Mouse (Mus musculus) CH12.LX (cell line): ENCODE measurements around the gene Olfr286. TPM values are rescaled to one million over a fixed set of nuclear protein-coding genes. Genes with fewer than 3 reads are reported as not detected.
A peak's percentile ranks its signal among the peaks of the same experiment; 100 is the strongest.

Source experiments
- DNase-seq: peaks from one replicate; pipeline ENCODE4 v3.0.0-alpha.2; 2013; ENCODE audit errors: extremely low read depth
- H3K27ac ChIP-seq: 2 replicates; pipeline ENCODE4 v1.5.1; 2012; ENCODE audit warnings: low read depth, mild to moderate bottlenecking, control low read depth, moderate library complexity; ENCODE audit not compliant: insufficient read depth
- H3K27me3 ChIP-seq: replicated peaks from 2 replicates; pipeline ENCODE3; 2012; ENCODE audit warnings: inconsistent platforms
- H3K36me3 ChIP-seq, 2 experiments: replicated peaks in 1 of 2; 2 replicates each; pipeline versions ENCODE3 to v1.6.1; 2012; ENCODE audit warnings: inconsistent platforms in 1 of 2, low read length in 1 of 2, mild to moderate bottlenecking in 1 of 2, mixed read lengths in 1 of 2, moderate library complexity in 1 of 2; ENCODE audit not compliant: control insufficient read depth in 1 of 2, insufficient read depth in 1 of 2
- H3K4me1 ChIP-seq, 2 experiments: 2 replicates each; pipeline ENCODE4 v1.6.1; 2012; ENCODE audit warnings: inconsistent platforms in 1 of 2, moderate library complexity in 1 of 2; ENCODE audit not compliant: insufficient read depth in 2 of 2, control insufficient read depth in 1 of 2
- H3K4me2 ChIP-seq: 2 replicates; pipeline ENCODE4 v1.6.1; 2012; ENCODE audit warnings: low read depth, mild to moderate bottlenecking, control low read depth; ENCODE audit not compliant: poor library complexity, insufficient read depth, severe bottlenecking
- H3K4me3 ChIP-seq, 3 experiments: fragments of 150-350 bp in 1 of 3; sonication (generic) in 1 of 3; replicated peaks in 1 of 3; 2 replicates each; pipeline versions ENCODE3 to v1.5.1; 2011 to 2012; ENCODE audit warnings: low read depth in 2 of 3, low read length in 2 of 3, mild to moderate bottlenecking in 2 of 3, moderate library complexity in 2 of 3, control low read depth in 1 of 3, improper control_type of control experiment in 1 of 3, inconsistent platforms in 1 of 3, mixed read lengths in 1 of 3; ENCODE audit not compliant: poor library complexity in 1 of 3
- H3K79me2 ChIP-seq: replicated peaks from 2 replicates; pipeline ENCODE4 v1.6.1; 2012; ENCODE audit warnings: mild to moderate bottlenecking, moderate library complexity; ENCODE audit not compliant: control insufficient read depth, poor library complexity, insufficient read depth, severe bottlenecking; ENCODE audit errors: extremely low read depth
- H3K9ac ChIP-seq: 2 replicates; pipeline ENCODE4 v1.6.1; 2012; ENCODE audit warnings: low read depth, mild to moderate bottlenecking, control low read depth, moderate library complexity; ENCODE audit not compliant: insufficient read depth
- H3K9me3 ChIP-seq: replicated peaks from 2 replicates; pipeline ENCODE3; 2012; ENCODE audit warnings: low read length, inconsistent platforms, mixed read lengths
- BHLHE40 ChIP-seq: IDR thresholded peaks from 2 replicates; pipeline ENCODE4 v1.6.1; 2011; ENCODE audit warnings: mild to moderate bottlenecking, low read depth, low read length, improper control_type of control experiment
- E2F4 ChIP-seq: IDR thresholded peaks from 2 replicates; pipeline ENCODE4 v1.6.1; 2011; ENCODE audit warnings: low read depth, low read length, improper control_type of control experiment; ENCODE audit not compliant: insufficient replicate concordance
- MYC ChIP-seq: IDR thresholded peaks from 2 replicates; pipeline ENCODE4 v1.6.1; 2011; ENCODE audit warnings: low read depth, mild to moderate bottlenecking, improper control_type of control experiment, low read length
- NRF1 ChIP-seq: IDR thresholded peaks from 2 replicates; pipeline ENCODE4 v1.6.1; 2014; ENCODE audit warnings: low read depth, mild to moderate bottlenecking, inconsistent platforms, low read length, improper control_type of control experiment, moderate library complexity
- PAX5 ChIP-seq: IDR thresholded peaks from 2 replicates; pipeline ENCODE4 v1.6.1; 2012; ENCODE audit warnings: low read length, inconsistent platforms, mixed read lengths
- POLR2A ChIP-seq: IDR thresholded peaks from 2 replicates; pipeline ENCODE4 v1.6.1; 2011; ENCODE audit warnings: low read depth, mild to moderate bottlenecking, improper control_type of control experiment, low read length
- POLR2AphosphoS2 ChIP-seq: IDR thresholded peaks from 2 replicates; pipeline ENCODE4 v1.6.1; 2011; ENCODE audit warnings: low read depth, low read length, improper control_type of control experiment
- RAD21 ChIP-seq: IDR thresholded peaks from 2 replicates; pipeline ENCODE4 v1.6.1; 2011; ENCODE audit warnings: low read depth, mild to moderate bottlenecking, low read length, improper control_type of control experiment, moderate library complexity
- RCOR1 ChIP-seq: conservative IDR thresholded peaks from 2 replicates; pipeline ENCODE4 v1.6.1; 2012; ENCODE audit warnings: low read depth, mild to moderate bottlenecking, inconsistent platforms, low read length, improper control_type of control experiment
- TCF12 ChIP-seq: IDR thresholded peaks from 2 replicates; pipeline ENCODE4 v1.6.1; 2014; ENCODE audit warnings: low read depth, mild to moderate bottlenecking, inconsistent platforms, low read length, improper control_type of control experiment
- UBTF ChIP-seq: IDR thresholded peaks from 2 replicates; pipeline ENCODE4 v1.6.1; 2012; ENCODE audit warnings: low read depth, mild to moderate bottlenecking, inconsistent platforms, low read length, improper control_type of control experiment, moderate library complexity
- USF1 ChIP-seq: IDR thresholded peaks from 2 replicates; pipeline ENCODE4 v1.6.1; 2014; ENCODE audit warnings: low read depth, mild to moderate bottlenecking, inconsistent platforms, low read length, improper control_type of control experiment
- ZMIZ1 ChIP-seq: IDR thresholded peaks from 2 replicates; pipeline ENCODE4 v1.6.1; 2012; ENCODE audit warnings: low read depth, mild to moderate bottlenecking, inconsistent platforms, low read length, improper control_type of control experiment
- dilution Hi-C: fragments of 300-500 bp; cut with MboI; formaldehyde crosslinking; loops from 2 replicates; pipeline ENCODE4 v1.14.3; 2020; ENCODE audit warnings: low sequenced_read_pairs; ENCODE audit not compliant: extremely low pct_unique_long_range_greater_than_20kb, extremely low pct_ligation_motif_present
- in situ Hi-C: fragments of 300-500 bp; cut with MboI; formaldehyde crosslinking; loops from 3 replicates; pipeline ENCODE4 v1.14.3; 2019; ENCODE audit warnings: low sequenced_read_pairs, low pct_ligation_motif_present, low pct_unique_long_range_greater_than_20kb, mixed read lengths
- polyA plus RNA-seq: library from polyadenylated mRNA; unstranded; fragments of >175 nt; gene quantifications from 2 replicates; pipeline ENCODE4 v1.2.1, GENCODE M21; 2012; ENCODE audit warnings: low read depth; ENCODE audit not compliant: insufficient read length
- total RNA-seq, 2 experiments: library from RNA; depleted of rRNA; stranded (reverse); fragments of 300-350 nt in 1 of 2; fragments of >200 nt in 1 of 2; gene quantifications; 2 replicates each; pipeline ENCODE4 v1.2.3; 2012 to 2014

The Olfr286 gene
- total and polyA plus RNA-seq, 3 experiments: not detected

DNA sequence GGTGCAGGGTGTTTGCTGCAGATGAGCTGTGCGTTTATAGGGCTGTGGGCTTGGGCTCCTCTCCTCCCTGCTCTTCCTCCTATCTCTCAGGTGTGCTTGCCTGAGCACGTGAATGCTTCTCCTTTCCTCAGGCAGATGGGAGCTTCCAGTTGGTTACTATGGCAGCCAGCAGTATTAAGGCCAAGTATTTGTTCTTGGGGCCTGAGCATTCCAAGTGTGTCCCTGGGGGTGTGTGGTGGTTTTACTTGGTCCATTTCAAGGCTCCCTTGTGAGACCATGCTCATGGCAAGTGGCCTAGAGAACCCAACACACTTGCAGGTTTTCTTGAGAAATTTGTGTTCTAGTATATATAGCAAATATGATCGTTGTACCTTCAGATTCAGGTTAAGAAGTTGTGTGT is 38.8 kb downstream of the Olfr286 start, which contains the start of gene Olfr288:
Gene Olfr288 (minus strand): TSS at position 101 of the 400 bp plus-strand sequence.
- dilution Hi-C loops (no loop called here), in situ Hi-C loops (no loop called here)
- Histone ChIP-seq H3K4me1 (no peaks in the 10 kb centered on the region), H3K27ac (no peak within 1 kb of the TSS), H3K36me3 (no peaks in the 10 kb centered on the region), H3K4me3 (no peak within 1 kb of the TSS), H3K9ac (no peak within 1 kb of the TSS), H3K9me3 (peaks cover 10% of the 10 kb centered on the region), H3K79me2 (no peaks in the 10 kb centered on the region), H3K4me2 (no peak within 1 kb of the TSS), H3K27me3 (peaks cover 85% of the 10 kb centered on the region)
- TF ChIP-seq POLR2A (no peak), RAD21 (no peak)
- DNase-seq: no peak

DNA sequence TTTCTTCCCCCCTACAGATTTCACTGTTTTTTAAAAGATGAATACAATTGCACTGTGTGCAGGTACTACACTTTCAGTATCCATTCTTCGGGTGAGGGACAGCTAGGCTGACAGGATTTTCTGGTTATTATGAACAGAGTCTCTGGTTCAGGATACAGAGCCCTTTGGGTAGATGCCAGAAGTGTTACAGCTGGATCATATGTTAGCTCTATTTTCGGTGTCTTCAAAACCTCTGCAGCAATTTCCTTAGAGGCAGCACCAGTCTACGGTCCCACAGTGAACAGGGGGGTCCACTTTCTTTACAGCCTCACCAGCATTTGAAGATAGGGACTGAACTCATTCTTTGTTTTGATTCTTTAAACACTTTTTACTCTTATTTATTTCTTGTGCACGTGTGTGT is 49.8 kb downstream of the Olfr286 start:
- TF ChIP-seq POLR2A: no peak
- TF ChIP-seq BHLHE40: no peak
- TF ChIP-seq PAX5: no peak
- no peak for TF ChIP-seq MYC
- no peak for TF ChIP-seq POLR2AphosphoS2
- no peak for TF ChIP-seq ZMIZ1
- no peak for TF ChIP-seq USF1
- no peak for TF ChIP-seq E2F4
- TF ChIP-seq UBTF: no peak
- no peak for TF ChIP-seq TCF12
- no peak for TF ChIP-seq NRF1
- Histone ChIP-seq H3K4me3 (no peak overlapping the region), H3K4me1 (peaks cover 3 to 19% of the 10 kb centered on the region in 2 experiments; a peak in 2 of 4 replicates), H3K27me3 (peaks cover 77% of the 10 kb centered on the region), H3K27ac (no peak overlapping the region), H3K79me2 (no peaks in the 10 kb centered on the region), H3K9ac (no peak overlapping the region), H3K36me3 (no peaks in the 10 kb centered on the region), H3K4me2 (no peak overlapping the region), H3K9me3 (no peaks in the 10 kb centered on the region)
- dilution Hi-C loops (no loop called here), in situ Hi-C loops (loop anchor here (10.0 kb wide), 3 partner anchors 200 to 320 kb away; partner anchors contain the start of gene Olfr283)
- DNase-seq: no peak

DNA sequence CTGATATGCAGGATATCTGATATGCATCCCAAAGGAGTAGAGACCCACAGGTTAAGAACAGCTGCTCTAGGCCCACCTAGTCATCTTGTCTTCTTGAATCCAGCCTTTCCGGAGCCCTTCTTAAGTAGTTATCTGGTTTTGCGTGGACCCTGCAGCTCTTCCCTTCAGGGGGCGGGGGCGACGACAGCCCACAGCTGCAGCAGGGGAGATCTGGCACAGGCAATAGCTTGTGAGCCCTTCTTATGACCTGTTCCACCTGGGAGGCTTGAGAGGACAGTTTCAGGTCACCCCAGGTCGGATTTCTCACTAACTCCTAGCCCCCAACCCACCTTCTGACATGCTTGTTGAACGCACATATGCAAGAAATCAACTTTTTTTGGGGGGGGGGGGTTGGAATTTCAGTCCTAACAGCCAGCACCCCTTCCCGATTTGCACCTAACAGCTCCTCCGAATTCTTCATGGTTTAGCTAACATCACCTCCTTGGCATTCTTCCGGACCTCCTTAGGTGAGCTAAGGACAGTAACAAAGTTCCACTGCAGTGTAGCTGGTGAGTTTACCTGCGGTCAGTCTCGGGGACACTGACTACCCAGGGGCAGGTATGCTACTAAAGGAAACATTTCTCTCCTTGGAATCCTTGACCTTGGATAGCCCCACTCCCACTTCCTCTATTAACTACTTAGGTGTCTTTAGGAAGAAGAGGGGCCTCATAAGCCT is 52.2 kb downstream of the Olfr286 start:
- dilution Hi-C loops (no loop called here), in situ Hi-C loops (loop anchor here (10.0 kb wide), 3 partner anchors 203 to 323 kb away; partner anchors contain the start of gene Olfr283)
- DNase-seq: no peak

More for the DNA sequence above, 52.2 kb downstream of the Olfr286 start:
- H3K4me2 ChIP-seq: no peak overlapping the region
- peaks cover 88% of the 10 kb centered on the region for H3K27me3 ChIP-seq
- TF ChIP-seq RCOR1: no peak; the same call in 1 of the 2 replicates
- 0 out of 2 replicates have a peak, but pooled peaks have one; percentile 1 for TF ChIP-seq E2F4
- peaks cover 0 to 19% of the 10 kb centered on the region in 2 experiments; a peak in 2 of 4 replicates for H3K4me1 ChIP-seq
- no peak overlapping the region for H3K9ac ChIP-seq
- no peak overlapping the region for H3K27ac ChIP-seq
- no peaks in the 10 kb centered on the region for H3K9me3 ChIP-seq
- no peak overlapping the region for H3K4me3 ChIP-seq
- no peaks in the 10 kb centered on the region for H3K36me3 ChIP-seq
- H3K79me2 ChIP-seq: no peaks in the 10 kb centered on the region
